Mouse (Mus musculus) megakaryocyte, embryonic 14.5 days (primary cell): ENCODE data around the gene Sema4b.

Experiments
- FLI1 ChIP-seq: IDR thresholded peaks from 2 replicates; pipeline ENCODE4 v1.6.1; 2012; ENCODE audit warnings: low read length, inconsistent platforms, mixed read lengths
- GATA1 ChIP-seq: IDR thresholded peaks from 3 replicates; pipeline ENCODE4 v1.6.1; 2012; ENCODE audit warnings: mixed read lengths, low read length, inconsistent platforms, borderline replicate concordance

- TF ChIP-seq GATA1, result no peak
- no peak for TF ChIP-seq FLI1
Measured at GRCm38 (mm10) chr7:80183969-80184368, 2.7 kb upstream of the Sema4b start.
